Mouse (Mus musculus): Measurements from ENCODE around the gene Shroom3. TPM values are rescaled to one million over a fixed set of nuclear protein-coding genes. Genes with fewer than 3 reads are reported as not detected.

The Shroom3 gene
- total RNA-seq, 1 experiment from 2014 or later = not detected

GRCm38 (mm10) chr5:92939246-92939995 lies 256.2 kb downstream of the Shroom3 start:
- no peak for ATAC-seq (ENCODE audit: extremely low read depth, insufficient number of reproducible peaks, low FRiP score, poor library complexity, severe bottlenecking)

- ATAC-seq (ENCODE audit: extremely low read depth, insufficient number of reproducible peaks, low FRiP score, poor library complexity, severe bottlenecking) = no peak
These were observed 258.9 kb downstream of the Shroom3 start for GRCm38 (mm10) chr5:92942166-92942565.

- ATAC-seq (ENCODE audit: extremely low read depth, insufficient number of reproducible peaks, low FRiP score, poor library complexity, severe bottlenecking) = no peak
These were observed 259.3 kb downstream of the Shroom3 start for GRCm38 (mm10) chr5:92942577-92942976.

GRCm38 (mm10) chr5:92944867-92945266 lies 261.6 kb downstream of the Shroom3 start:
- ATAC-seq (ENCODE audit: extremely low read depth, insufficient number of reproducible peaks, low FRiP score, poor library complexity, severe bottlenecking) = no peak

GRCm38 (mm10) chr5:92948972-92949745 lies 265.9 kb downstream of the Shroom3 start:
- ATAC-seq (ENCODE audit: extremely low read depth, insufficient number of reproducible peaks, low FRiP score, poor library complexity, severe bottlenecking) = no peak

GRCm38 (mm10) chr5:92950583-92950982 lies 267.3 kb downstream of the Shroom3 start:
- no peak for ATAC-seq (ENCODE audit: extremely low read depth, insufficient number of reproducible peaks, low FRiP score, poor library complexity, severe bottlenecking)

- no peak for ATAC-seq (ENCODE audit: extremely low read depth, insufficient number of reproducible peaks, low FRiP score, poor library complexity, severe bottlenecking)
These were observed 267.8 kb downstream of the Shroom3 start for GRCm38 (mm10) chr5:92951079-92951478.

- no peak for ATAC-seq (ENCODE audit: extremely low read depth, insufficient number of reproducible peaks, low FRiP score, poor library complexity, severe bottlenecking)
These were observed 270.6 kb downstream of the Shroom3 start for GRCm38 (mm10) chr5:92953865-92954264.

GRCm38 (mm10) chr5:92954323-92954722 lies 271.1 kb downstream of the Shroom3 start:
- ATAC-seq (ENCODE audit: extremely low read depth, insufficient number of reproducible peaks, low FRiP score, poor library complexity, severe bottlenecking) = no peak

- no peak for ATAC-seq (ENCODE audit: extremely low read depth, insufficient number of reproducible peaks, low FRiP score, poor library complexity, severe bottlenecking)
These were observed 271.7 kb downstream of the Shroom3 start for GRCm38 (mm10) chr5:92954827-92955475.

GRCm38 (mm10) chr5:92959287-92959686 lies 276.1 kb downstream of the Shroom3 start:
- ATAC-seq (ENCODE audit: extremely low read depth, insufficient number of reproducible peaks, low FRiP score, poor library complexity, severe bottlenecking) = no peak

- ATAC-seq (ENCODE audit: extremely low read depth, insufficient number of reproducible peaks, low FRiP score, poor library complexity, severe bottlenecking) = no peak
These were observed 276.5 kb downstream of the Shroom3 start for GRCm38 (mm10) chr5:92959708-92960107.

GRCm38 (mm10) chr5:92961353-92961752 lies 278.1 kb downstream of the Shroom3 start:
- no peak for ATAC-seq (ENCODE audit: extremely low read depth, insufficient number of reproducible peaks, low FRiP score, poor library complexity, severe bottlenecking)

- ATAC-seq (ENCODE audit: extremely low read depth, insufficient number of reproducible peaks, low FRiP score, poor library complexity, severe bottlenecking) = no peak
These were observed 278.6 kb downstream of the Shroom3 start for GRCm38 (mm10) chr5:92961770-92962231.

GRCm38 (mm10) chr5:92964691-92965090 lies 281.5 kb downstream of the Shroom3 start:
- ATAC-seq (ENCODE audit: extremely low read depth, insufficient number of reproducible peaks, low FRiP score, poor library complexity, severe bottlenecking) = no peak

- ATAC-seq (ENCODE audit: extremely low read depth, insufficient number of reproducible peaks, low FRiP score, poor library complexity, severe bottlenecking) = no peak
These were observed 283.9 kb downstream of the Shroom3 start for GRCm38 (mm10) chr5:92967143-92967542.

- no peak for ATAC-seq (ENCODE audit: extremely low read depth, insufficient number of reproducible peaks, low FRiP score, poor library complexity, severe bottlenecking)
These were observed 284.7 kb downstream of the Shroom3 start for GRCm38 (mm10) chr5:92967906-92968305.

GRCm38 (mm10) chr5:92969443-92969842 lies 286.2 kb downstream of the Shroom3 start:
- no peak for ATAC-seq (ENCODE audit: extremely low read depth, insufficient number of reproducible peaks, low FRiP score, poor library complexity, severe bottlenecking)

- ATAC-seq (ENCODE audit: extremely low read depth, insufficient number of reproducible peaks, low FRiP score, poor library complexity, severe bottlenecking) = no peak
These were observed 286.7 kb downstream of the Shroom3 start for GRCm38 (mm10) chr5:92969926-92970325.

- no peak for ATAC-seq (ENCODE audit: extremely low read depth, insufficient number of reproducible peaks, low FRiP score, poor library complexity, severe bottlenecking)
These were observed 287.2 kb downstream of the Shroom3 start for GRCm38 (mm10) chr5:92970480-92970879.

Data from neutrophil, adult 5-6 weeks (primary cell).